Mouse (Mus musculus) fat pad, adult 2 months (tissue): ENCODE data around the gene Slc22a16.
"Not testable (repeated sequence)": the region's sequence is repeated elsewhere in the genome, so short reads cannot be mapped to it uniquely, and the experiment has no call there.

Source experiments
- DNase-seq: peaks from one replicate; pipeline ENCODE4 v3.0.0-alpha.2; 2011; ENCODE audit warnings: low read depth, low spot score; ENCODE audit errors: extremely low read depth

Gene Slc22a16

DNA sequence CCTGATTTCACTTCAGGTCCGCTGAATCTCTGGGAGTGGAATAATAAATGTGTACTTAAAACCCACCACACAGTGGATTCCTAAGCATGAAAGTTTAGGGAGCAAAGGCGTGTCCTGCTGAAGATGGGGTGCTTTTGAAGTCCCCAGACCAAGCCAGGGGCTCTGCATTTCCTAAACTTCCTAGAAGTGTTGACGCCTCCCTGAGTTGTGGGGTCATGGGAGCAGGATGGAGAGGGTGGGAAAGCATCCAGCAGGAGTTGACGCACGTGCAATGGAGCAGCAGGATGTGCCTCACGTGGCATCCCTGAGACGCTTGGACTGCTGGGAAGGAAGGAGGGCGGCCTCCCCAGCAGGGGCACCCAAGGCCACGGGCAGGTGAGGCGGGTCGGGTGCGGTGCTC lies at the start of gene Slc22a16:
Gene Slc22a16, plus strand, starts transcription at position 301 of the 400 bp plus-strand sequence.
- no peak for DNase-seq

DNA sequence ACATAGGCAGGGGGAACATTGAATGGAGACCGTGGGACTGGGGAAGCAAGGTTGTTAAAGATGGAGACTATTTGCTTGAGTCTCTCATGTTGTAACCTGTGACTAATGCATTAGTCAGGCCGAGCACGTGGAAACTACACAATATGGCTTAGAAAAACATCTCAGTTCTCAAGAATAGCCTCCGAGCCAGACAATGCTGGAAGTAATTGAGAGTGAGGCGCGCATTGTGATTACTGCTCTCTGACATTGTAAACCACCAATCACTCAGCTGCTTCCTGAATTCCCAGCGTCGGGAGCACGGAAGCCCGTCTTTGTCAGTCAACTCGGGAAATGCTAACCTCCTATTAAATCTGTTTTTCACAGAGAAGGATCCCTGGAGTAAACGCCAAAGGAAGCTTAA lies 48.6 kb upstream of the Slc22a16 start:
- DNase-seq: no peak

DNA sequence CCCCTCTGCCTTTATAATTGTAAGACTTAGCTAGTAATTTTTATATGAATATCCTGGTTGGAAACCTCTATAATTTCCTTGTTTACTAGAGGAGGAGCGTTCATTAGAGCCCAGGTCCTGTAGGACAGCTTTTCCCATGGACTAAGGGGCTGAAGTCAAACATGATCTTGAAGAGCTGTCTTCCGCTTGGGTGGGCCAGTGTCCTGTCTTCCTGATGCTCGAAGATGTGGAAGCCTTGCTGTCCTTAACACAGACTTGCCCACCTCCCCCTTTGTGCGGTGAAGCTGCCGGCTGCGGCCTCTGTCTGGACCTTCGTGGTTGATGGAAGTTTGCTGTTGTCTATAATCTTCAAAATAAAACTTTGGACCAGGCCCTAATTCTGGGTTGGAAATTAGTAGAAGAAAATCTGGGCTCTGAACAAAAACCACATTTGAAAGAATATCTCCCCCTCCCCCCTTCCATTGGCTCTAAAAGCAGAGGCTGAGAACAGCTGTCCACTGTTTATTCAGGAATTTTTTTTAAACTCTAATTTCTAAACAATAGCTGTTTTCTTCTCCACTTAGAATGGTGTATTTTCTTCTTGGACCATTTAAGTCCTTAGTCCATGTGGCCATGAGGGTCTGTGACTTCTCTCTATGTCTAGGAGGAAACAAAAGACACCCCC lies 46.7 kb upstream of the Slc22a16 start:
- no peak for DNase-seq

DNA sequence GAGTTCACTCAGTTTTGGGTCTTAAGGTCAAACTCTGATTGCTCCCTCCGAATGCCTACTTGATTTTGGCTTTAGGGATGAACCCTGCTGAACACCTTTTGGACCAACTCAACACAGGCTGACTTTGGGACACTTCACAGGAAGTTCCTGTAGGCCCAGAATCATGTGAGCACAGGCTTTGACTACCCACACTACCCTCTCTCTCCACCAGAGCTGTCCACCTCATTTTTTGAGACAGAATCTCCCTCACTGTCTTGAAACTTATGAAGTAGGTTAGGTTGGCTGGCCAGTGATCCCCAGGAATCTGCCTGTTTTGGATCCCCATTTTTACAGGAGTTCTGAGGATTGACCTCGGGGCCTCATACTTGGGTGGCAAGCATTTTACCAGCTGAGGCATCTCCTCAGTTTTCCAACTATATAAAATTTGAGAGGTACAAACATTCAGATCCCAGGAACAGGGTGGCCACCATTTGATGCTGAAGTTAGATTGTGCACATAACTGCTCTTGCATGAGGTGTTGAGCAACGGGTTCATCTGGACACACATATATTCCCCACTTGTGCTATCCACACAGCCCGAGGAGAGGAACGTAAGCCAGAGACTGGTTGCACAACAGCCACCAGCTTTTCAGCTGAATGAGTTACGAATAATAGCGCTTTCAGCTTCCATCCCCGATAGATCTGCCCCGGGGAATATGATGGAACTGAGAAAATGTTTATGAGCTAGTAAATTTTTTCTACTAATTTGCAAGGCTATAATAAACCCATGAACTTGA lies 45.9 kb upstream of the Slc22a16 start:
- peak; percentile 79 for DNase-seq

DNA sequence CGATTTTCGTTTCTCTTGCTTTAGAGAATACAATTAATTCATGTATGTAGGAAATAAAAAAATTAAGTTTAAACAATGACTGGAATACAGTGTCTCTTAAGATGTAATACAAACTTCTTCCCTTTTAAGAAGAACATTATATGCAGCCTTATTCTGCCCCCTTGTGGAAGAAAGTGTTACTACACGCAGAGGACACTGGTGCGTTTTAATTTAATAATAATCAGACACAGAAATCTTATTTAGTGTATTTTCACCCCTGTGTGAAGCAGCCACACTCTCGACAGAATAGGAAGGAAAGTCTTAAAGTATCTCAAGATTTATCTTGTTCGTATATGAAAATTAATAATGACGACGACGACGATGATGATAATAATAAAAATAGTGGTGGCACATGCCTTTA lies 45.1 kb upstream of the Slc22a16 start:
- no peak for DNase-seq

DNA sequence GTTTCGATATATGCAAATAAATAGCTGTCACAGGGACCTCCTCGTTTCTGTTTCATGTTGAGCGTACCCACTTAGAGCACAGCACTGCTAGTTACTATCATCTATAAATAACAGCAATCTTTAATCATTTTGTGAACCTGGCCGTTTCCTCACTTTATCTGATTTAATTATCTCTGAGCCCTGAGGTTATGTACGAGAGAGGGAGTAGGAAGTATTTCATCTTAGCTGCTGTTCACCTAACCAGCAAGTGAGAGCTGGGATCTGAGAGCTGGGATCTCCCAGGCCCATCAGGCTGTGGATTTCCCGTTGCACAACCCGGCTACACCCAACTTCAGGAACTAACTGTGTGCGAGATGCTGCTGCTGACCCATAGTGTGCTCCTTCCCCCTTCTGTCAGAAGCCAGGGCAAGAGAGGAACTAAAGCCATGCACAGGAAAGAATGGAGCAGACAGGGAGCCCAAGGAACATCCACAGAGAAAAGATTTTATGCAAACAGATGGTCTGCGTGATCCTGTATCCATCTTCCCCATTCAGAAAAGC lies 44.5 kb upstream of the Slc22a16 start:
- no peak for DNase-seq

DNA sequence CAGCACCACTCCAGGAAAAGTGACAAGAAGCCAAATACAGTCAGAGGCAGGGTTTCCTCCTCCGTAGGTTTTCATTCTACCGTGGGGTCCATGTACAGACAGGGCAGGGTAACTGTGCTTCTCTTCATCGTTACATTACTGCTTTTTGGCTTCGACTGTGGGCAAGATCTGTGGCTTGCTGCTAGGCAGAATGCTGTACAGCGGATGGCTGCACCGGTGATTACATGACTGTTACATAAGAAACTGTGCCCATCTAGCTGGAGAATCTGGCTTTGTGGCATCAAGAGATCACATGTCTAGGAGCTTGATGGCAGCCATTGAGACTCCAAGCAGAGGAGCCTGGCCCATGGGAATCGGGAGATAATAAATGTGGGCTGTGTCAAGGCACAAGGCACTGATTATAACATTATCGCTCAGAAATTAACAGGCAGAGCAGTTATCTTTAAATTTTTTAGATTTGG lies 43.8 kb upstream of the Slc22a16 start:
- no peak for DNase-seq

DNA sequence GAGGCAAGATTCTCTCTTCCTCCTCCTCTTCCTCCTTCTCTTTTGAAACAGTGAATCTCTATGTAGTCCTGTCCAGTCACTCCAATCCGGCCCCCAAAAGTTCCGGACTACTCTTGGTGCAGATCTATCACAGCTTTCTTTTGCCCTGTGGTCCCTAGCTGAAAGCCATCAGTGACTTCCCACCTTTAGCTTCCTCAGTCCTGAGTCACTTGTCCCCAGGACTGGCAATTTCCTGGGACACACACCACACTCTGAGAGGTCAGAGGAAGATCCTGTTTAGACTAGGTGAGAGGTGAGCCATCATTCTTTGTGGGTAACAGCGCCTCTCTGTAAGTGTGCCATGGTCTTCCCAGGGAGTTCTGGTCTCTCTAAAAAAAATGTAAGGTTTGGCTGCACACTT lies 43.1 kb upstream of the Slc22a16 start:
- no peak for DNase-seq

DNA sequence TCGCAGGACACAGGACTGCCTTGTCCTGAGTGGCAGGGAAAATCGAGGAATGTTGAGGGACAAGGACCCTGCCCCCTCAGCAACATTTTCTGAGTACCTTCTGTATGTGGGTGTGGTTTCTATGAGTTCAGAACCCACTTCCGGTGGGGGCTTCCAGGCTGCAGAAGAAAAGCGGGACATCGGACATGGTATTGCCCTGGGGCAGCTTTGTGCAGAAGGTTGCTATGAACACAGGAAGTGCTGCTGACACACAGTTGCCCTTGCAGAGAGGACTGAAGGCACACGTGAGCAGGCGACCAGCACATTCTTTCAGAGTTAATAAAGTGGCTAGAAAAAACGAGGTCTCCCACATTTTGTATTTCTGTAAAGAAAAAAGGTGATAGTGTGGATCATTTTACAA lies 42.6 kb upstream of the Slc22a16 start:
- DNase-seq: no peak

DNA sequence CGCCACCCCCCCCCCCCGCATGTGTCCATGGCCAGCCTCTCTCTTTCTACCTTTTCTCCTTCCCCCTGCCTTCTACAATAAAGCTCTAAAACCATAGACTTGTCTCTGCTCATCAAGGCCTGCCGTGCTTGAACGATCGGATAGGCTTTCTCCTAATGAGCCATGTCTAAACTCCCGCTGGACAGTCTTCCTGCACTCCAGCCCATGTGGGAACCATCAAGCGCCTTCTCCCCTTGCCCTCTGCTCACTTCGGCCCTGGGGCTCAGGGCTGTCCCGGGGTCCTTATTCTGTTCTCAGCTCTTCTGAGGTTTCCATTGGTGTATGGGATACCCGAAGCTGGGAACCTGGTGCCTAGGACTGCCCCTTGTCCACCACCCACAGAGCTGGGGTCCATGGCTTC lies 41.5 kb upstream of the Slc22a16 start:
- DNase-seq: no peak

DNA sequence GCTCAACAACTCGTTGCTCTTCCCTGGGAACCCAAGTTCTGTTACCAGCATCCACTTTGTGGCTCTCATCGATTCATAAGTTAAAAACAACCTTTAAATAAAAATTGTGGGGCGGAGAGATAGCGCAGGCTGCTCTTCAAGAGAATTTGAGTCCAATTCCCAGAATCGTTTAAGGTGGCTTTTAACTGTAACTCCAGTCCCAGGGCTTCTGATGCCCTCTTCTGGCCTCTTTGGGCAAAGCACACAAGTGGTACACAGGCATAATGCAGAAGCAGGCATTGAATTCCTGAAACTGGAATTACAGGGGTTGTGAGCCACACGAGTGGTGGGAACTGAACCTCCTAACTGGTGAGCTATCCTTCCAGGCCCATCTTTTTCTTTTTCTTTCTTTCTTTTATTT lies 40.5 kb upstream of the Slc22a16 start:
- no peak for DNase-seq

DNA sequence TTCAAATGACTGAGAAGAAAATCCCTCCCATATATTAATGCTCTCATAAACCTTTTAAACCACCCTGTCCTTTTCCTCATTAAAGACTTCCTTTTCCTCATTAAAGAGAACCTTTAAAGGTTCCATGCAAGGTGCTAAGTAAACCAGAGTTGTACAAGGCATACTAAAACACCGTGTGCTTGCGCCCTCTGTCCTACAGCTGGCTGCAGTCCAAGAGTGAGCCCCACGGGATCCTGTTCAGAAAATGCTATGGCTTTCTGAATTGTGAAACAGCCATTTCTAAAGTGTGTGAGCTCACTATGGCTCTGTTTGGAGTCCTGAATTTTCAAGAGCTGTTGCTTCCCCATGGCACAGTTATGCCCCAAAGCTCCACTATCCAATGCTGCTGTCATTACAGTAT lies 39.5 kb upstream of the Slc22a16 start:
- DNase-seq: no peak

DNA sequence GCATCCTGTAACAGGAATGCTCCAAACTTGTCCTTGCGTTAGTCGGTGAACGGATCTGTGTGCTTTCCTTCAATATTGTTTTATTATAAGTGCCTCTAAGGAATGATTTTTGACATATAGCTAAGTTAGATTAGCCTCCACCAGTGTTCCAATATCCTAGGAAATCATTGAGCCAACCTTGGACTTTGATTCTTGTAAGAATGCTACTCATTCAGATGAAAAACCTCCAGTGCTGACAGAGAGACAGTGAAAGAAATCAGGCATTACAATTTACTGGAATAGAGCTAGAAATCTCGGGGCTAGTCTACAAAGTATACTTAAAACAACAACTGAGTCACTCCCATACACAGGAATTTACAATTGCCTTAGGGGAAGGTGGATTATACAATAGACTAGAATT lies 37.5 kb upstream of the Slc22a16 start:
- not testable (repeated sequence) for DNase-seq

DNA sequence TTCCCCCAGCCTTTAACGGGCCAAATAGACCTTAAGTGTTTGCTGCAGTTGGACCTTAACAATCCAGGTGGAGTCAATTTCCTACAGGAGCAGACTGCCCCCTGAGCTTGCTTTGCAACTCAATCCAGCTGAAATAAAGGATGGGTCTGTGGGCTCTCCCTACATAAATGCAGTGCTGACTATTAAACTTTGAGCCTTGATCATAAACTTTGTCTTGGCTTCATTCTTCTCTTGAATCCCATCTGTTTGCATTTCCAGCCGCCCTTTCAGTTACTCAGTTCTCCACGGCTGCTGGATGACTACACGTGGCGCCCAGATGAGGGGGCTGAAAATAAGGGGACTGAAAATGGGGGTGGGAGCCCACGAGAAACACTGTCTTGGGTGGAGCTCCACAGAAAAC lies 28.8 kb upstream of the Slc22a16 start:
- no peak for DNase-seq

DNA sequence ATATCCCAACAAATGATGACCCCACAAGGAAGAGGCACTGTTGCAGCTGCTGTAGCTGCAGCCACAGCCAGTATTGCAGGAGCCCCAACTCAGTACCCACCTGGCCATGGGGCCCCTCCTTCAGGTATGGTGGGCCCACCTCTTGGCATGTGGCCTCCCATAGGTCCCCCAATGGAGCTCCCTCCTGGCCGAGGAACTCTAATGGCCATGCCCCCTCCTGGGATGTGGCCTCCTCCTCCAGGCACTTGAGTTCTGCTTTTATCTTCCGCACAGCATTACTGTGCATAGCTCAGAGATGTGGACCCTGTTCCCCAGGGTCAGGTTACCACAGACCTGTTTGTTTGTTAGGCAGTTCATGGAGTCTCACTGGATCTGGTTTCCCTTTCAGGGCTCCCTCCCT lies 20.8 kb upstream of the Slc22a16 start:
- DNase-seq: no peak

DNA sequence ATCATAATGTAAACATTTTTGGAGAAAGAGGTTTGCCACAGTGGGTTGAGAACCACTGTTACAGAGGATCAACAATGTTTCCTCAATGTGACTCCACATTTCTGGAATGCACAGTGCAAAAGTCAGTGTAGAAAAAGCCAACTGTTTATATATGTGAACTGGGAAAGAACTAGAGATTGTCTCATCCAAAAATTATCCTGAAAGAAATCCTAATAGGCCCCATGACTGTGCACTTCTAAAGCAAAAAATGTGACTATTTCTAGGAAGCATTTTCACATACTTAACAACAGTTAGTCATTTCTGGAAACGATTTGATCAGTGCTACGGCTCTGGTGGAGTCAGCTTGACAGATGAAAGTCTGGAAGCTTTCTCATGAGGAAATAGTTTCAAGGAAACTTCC lies 18.3 kb upstream of the Slc22a16 start:
- DNase-seq: no peak

DNA sequence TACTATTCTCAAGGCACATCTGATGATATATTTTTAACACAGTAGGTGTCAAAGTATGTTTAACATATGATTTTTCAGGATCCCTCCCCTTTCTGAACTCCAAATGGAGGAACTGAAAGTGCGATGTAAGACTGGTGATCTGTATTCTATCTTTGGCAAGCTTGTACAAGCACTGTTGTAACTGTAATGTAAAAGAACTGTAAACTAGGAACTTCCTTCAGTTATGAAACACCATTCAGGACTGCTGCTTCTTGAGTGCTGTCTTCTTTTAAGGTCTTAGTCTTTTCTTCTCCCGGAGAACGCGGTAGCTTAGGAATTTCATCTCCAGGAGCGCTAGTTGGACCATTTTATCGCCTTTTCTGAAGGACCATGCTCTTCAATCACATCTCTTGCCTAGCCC lies 4.4 kb upstream of the Slc22a16 start:
- not testable (repeated sequence) for DNase-seq

DNA sequence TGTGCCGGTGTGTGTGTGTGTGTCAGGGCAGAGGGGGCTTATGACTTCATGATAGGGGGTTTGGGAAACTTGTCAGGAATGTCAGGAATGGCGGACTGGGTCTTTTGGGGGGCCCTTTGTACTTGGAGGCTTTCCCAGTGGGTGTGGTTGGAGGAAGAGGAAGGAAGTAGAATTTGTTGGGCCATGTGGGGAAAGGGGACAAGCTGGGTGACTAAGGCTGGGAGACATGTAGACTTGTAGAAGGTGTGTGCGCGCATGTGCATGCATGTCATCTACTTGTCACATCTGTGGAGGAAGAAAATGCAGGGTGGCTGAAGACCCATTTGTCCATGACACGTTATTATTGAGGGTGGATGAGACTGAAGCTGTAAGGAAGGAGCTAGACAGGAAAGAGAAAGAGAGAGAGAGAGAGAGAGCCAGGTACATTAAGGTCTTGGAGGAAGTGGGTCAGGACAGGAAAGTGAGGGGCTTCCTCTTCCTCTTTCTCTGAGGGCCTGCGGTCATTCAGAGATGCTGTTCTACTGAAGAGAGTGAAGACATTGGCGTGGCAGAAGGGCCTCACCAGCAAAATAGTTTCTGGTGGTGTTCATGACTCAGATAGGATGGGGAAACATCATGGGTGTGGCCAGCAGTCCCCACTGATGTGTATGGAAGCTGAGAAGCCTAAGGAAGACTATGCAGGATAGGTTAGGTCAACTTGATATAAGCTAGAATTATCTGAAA lies 5.9 kb downstream of the Slc22a16 start:
- no peak for DNase-seq

DNA sequence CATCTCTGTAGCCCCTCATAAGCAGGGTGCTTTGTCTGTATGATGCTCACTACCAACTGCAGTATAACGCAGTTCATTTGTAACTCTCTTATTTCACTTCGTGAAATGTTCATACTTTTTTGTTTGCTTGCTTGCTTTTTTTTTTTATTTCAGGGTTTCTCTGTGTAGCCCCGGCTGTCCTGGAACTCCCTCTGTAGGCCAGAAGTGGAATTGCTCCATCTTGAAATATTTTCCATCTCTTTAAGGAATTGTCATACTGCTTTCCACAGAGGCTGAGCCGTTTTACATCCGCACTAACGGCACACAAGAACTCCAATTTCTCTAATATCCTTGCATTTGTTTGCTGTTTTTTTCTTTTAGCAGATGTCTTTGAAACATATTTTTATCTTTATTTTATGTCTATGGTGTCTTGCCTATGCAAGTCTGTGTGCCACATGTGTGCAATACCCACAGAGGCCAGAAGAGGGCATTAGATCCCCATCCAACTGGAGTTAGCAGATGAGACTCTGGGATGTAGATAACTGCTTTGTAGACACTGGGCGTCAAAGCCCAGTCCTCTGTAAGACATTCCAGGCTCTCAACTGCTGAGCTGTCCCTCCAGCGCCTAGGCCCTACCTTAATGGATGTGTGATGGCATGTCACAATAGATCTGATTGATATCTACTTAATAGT lies 13.6 kb downstream of the Slc22a16 start:
- no peak for DNase-seq

DNA sequence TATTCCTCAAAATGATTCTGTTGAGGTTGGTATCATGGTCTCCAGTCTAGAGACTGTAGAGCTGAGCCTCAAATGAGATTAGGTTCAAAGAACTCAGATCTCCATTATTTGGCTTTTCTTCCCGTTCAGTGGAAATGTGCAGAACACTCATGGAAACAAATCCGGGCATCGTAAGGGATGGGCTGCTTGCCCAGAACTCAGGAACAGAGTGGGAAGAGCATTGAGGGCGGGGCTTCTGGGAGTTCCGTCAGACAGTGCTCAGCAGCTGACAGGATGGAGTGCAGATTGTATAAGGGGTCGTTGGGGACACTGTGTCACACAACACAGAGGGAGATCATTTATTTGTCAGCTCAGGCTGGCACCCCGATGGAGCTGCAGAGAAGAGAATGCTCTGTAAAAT lies 22.1 kb downstream of the Slc22a16 start:
- DNase-seq: no peak

DNA sequence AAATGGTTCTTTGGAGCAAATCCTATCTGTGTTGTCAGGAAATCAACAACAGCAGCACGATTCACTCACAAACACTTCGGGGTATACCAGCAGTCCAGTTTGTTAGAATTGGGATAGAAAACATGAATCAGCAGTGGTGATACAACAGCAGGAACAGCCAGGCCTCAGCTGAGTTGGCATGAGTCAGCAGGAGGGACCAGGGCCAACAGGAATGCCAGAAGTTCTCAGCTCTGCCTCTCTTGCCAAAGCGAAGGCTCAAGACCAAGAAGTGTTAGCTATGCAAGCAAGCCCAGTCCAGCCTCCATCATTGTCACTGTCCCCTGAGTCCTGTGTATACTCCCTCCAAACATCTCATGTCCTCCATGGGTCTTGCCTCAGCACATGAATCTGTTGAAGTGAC lies 27.0 kb downstream of the Slc22a16 start:
- DNase-seq: no peak
